In genomic region chr12:8348733-8349513, GRCm38 (mm10) we compare ENCODE assay signal across 11 mouse cellular contexts. TPM values are rescaled to one million over a fixed set of nuclear protein-coding genes. Genes with fewer than 3 reads are reported as not detected.
DNase-seq lines count a peak whose midpoint lies in the region; ATAC-seq and TF ChIP-seq lines count a peak whose summit lies in the region.
"Had no signal": no experiment of that assay in that cellular context is flagged by ENCODE, and none has a peak within 500 bp of the region (broad histone marks: within the 10 kb centered on the region; RNA-seq: fewer than 3 reads in every experiment).

No protein-coding gene starts in this region.

- H3K9ac ChIP-seq in heart, embryonic 15.5 days = no peak overlapping the region
- H3K9ac ChIP-seq in neural tube, embryonic 12.5 days = no peak overlapping the region
- no peak overlapping the region; the same call in 1 of the 2 replicates for H3K9ac ChIP-seq in lung, embryonic 14.5 days
- H3K9ac ChIP-seq in kidney, embryonic 14.5 days (ENCODE audit: low read depth, low read length) = no peak overlapping the region
- H3K9ac ChIP-seq: liver, embryonic 14.5 days had no signal

- intact Hi-C loops in left cerebral cortex, postnatal 25 days (cut with DNase I) = loop anchor here (5.0 kb wide), 1 partner anchor 103 kb away; no protein-coding TSS in a partner anchor

- no peak for DNase-seq in heart, adult 8-10 months (ENCODE audit: low spot score)
- DNase-seq in neural tube, embryonic 10.5 days (ENCODE audit: extremely low spot score, low spot score) = no peak
- peak; percentile 51 for DNase-seq in lung, embryonic 14.5 days
- DNase-seq in right cerebral cortex, adult 18-20 months = no peak
- no peak for DNase-seq in left cerebral cortex, postnatal 25 days (ENCODE audit: low spot score in 2 of 2)

- ATAC-seq in heart, embryonic 15.5 days (replicated peaks; ENCODE audit: insufficient number of reproducible peaks, insufficient read depth, low FRiP score, low read depth) = no peak
- ATAC-seq in neural tube, embryonic 12.5 days (ENCODE audit: low FRiP score, low read depth) = 0 out of 2 replicates have a peak, but pooled peaks have one; percentile 38
- no peak; the same call in 1 of the 2 replicates for ATAC-seq in lung, embryonic 14.5 days (ENCODE audit: insufficient read depth)
- ATAC-seq in kidney, embryonic 14.5 days (ENCODE audit: low FRiP score, low TSS enrichment) = no peak

- no peak overlapping the region for H3K4me3 ChIP-seq in heart, embryonic 15.5 days
- no peak overlapping the region for H3K4me3 ChIP-seq in neural tube, embryonic 12.5 days
- H3K4me3 ChIP-seq in lung, embryonic 14.5 days (ENCODE audit: low read depth, low read length) = no peak overlapping the region
- no peak overlapping the region for H3K4me3 ChIP-seq in kidney, embryonic 14.5 days (ENCODE audit: low read length)
- H3K4me3 ChIP-seq: erythroblast, embryonic 14.5 days had no signal

- no peaks in the 10 kb centered on the region for H3K27me3 ChIP-seq in heart, embryonic 15.5 days
- H3K27me3 ChIP-seq in neural tube, embryonic 12.5 days (replicated peaks) = no peaks in the 10 kb centered on the region
- no peaks in the 10 kb centered on the region for H3K27me3 ChIP-seq in lung, embryonic 14.5 days (ENCODE audit: insufficient read depth, low read length)
- no peaks in the 10 kb centered on the region for H3K27me3 ChIP-seq in kidney, embryonic 14.5 days (ENCODE audit: control insufficient read depth, insufficient read depth, low read length)

- 68% methylated on average over 9 of the region's 9 CpGs for WGBS in heart, embryonic 15.5 days
- WGBS in neural tube, embryonic 12.5 days = 74% methylated on average over 9 of the region's 9 CpGs
- 51% methylated on average over 9 of the region's 9 CpGs for WGBS in lung, embryonic 14.5 days
- WGBS in kidney, embryonic 14.5 days = 66% methylated on average over 9 of the region's 9 CpGs

- no peak for TF ChIP-seq CTCF in lung, embryonic 14.5 days (IDR thresholded peaks at IDR 0.05; ENCODE audit: low read depth)

- H3K36me3 ChIP-seq in heart, embryonic 15.5 days = no peaks in the 10 kb centered on the region
- no peaks in the 10 kb centered on the region for H3K36me3 ChIP-seq in neural tube, embryonic 12.5 days
- no peaks in the 10 kb centered on the region for H3K36me3 ChIP-seq in lung, embryonic 14.5 days (ENCODE audit: insufficient read depth)
- H3K36me3 ChIP-seq in kidney, embryonic 14.5 days (ENCODE audit: control insufficient read depth, insufficient read depth, low read length) = no peaks in the 10 kb centered on the region

- 0 out of 2 replicates have a peak overlapping the region, but pooled peaks have one; percentile 3 for H3K27ac ChIP-seq in heart, embryonic 15.5 days
- no peak overlapping the region for H3K27ac ChIP-seq in neural tube, embryonic 12.5 days
- peak overlapping the region; percentile 79; the same call in 1 of the 2 replicates for H3K27ac ChIP-seq in lung, embryonic 14.5 days (ENCODE audit: low read depth)
- no peak overlapping the region for H3K27ac ChIP-seq in kidney, embryonic 14.5 days (ENCODE audit: low read depth, low read length)
- H3K27ac ChIP-seq: liver, embryonic 14.5 days had no signal

- no peak overlapping the region for H3K4me2 ChIP-seq in heart, embryonic 15.5 days
- no peak overlapping the region for H3K4me2 ChIP-seq in neural tube, embryonic 12.5 days (replicated peaks)
- no peak overlapping the region for H3K4me2 ChIP-seq in lung, embryonic 14.5 days
- H3K4me2 ChIP-seq in kidney, embryonic 14.5 days (replicated peaks; ENCODE audit: low read depth, low read length) = no peak overlapping the region

- peaks cover 27% of the 10 kb centered on the region for H3K4me1 ChIP-seq in heart, embryonic 15.5 days (replicated peaks)
- peaks cover 11% of the 10 kb centered on the region; the same call in 1 of the 2 replicates for H3K4me1 ChIP-seq in neural tube, embryonic 12.5 days
- peaks cover 20% of the 10 kb centered on the region for H3K4me1 ChIP-seq in lung, embryonic 14.5 days (ENCODE audit: insufficient read depth)
- peaks cover 14% of the 10 kb centered on the region for H3K4me1 ChIP-seq in kidney, embryonic 14.5 days (ENCODE audit: control insufficient read depth, insufficient read depth, low read length)

- no peaks in the 10 kb centered on the region for H3K9me3 ChIP-seq in heart, embryonic 15.5 days (replicated peaks)
- H3K9me3 ChIP-seq in neural tube, embryonic 12.5 days = no peaks in the 10 kb centered on the region
- H3K9me3 ChIP-seq in lung, embryonic 14.5 days (ENCODE audit: low read depth, low read length) = no peaks in the 10 kb centered on the region
- no peaks in the 10 kb centered on the region for H3K9me3 ChIP-seq in kidney, embryonic 14.5 days (ENCODE audit: control insufficient read depth, low read length)

RNA-seq across cellular contexts. Expression of gene Hs1bp3, which starts 35.7 kb away (rescaled TPM):
- 12.1 and 16.5 TPM in 2 replicates for polyA plus RNA-seq in heart, embryonic 15.5 days (2015; fragmentation: Nextera tagmentation; extraction: Ambion mirVana)
- 10 to 100 TPM; 13.9 to 20.3 (median 17.1) TPM for total RNA-seq in heart, adult 8-10 months (2022)
- 10.9 and 11.6 TPM in 2 replicates for polyA plus RNA-seq in neural tube, embryonic 12.5 days (2016; fragmentation: Nextera tagmentation; extraction: Ambion mirVana)
- polyA plus RNA-seq in lung, embryonic 14.5 days (2014; fragmentation: Nextera tagmentation; extraction: Ambion mirVana) = 11.2 and 11.5 TPM in 2 replicates
- total RNA-seq in left cerebral cortex, postnatal 25 days (2021) = 10 to 100 TPM; 14.3 to 15.6 TPM
- polyA plus RNA-seq in kidney, embryonic 14.5 days (2014; fragmentation: Nextera tagmentation; extraction: Ambion mirVana) = 9.1 and 11.6 TPM in 2 replicates

RNA-seq across cellular contexts. Expression of gene Gdf7, which starts 47.2 kb away (rescaled TPM):
- polyA plus RNA-seq in heart, embryonic 15.5 days (2015; fragmentation: Nextera tagmentation; extraction: Ambion mirVana) = 0.10 TPM in 1 of 2 replicates, not detected in the other
- total RNA-seq in heart, adult 8-10 months (2022) = under 1 TPM; 0.37 to 0.78 (median 0.38) TPM
- 0.39 and 0.42 TPM in 2 replicates for polyA plus RNA-seq in neural tube, embryonic 12.5 days (2016; fragmentation: Nextera tagmentation; extraction: Ambion mirVana)
- not detected in 2 replicates for polyA plus RNA-seq in lung, embryonic 14.5 days (2014; fragmentation: Nextera tagmentation; extraction: Ambion mirVana)
- total RNA-seq in left cerebral cortex, postnatal 25 days (2021) = under 1 TPM; 0.71 to 0.85 TPM
- polyA plus RNA-seq in kidney, embryonic 14.5 days (2014; fragmentation: Nextera tagmentation; extraction: Ambion mirVana) = 0.99 and 1.3 TPM in 2 replicates
- total RNA-seq: hematopoietic stem cell, adult 5-6 weeks had no signal
- polyA plus RNA-seq: erythroblast, embryonic 14.5 days; liver, embryonic 14.5 days had no signal

Comparison
In these comparisons a context has a peak if more than half of its experiments do, and no peak if none do; other contexts are left out.
1. H3K27ac ChIP-seq: peak in heart, embryonic 15.5 days (single experiment) and lung, embryonic 14.5 days (single experiment); none in neural tube, embryonic 12.5 days (single experiment) and kidney, embryonic 14.5 days (single experiment).